Mouse (Mus musculus) ES-Bruce4 (cell line): Measurements from ENCODE around the gene Wwp2. TPM values are rescaled to one million over a fixed set of nuclear protein-coding genes. Genes with fewer than 3 reads are reported as not detected.

ENCODE experiments used
- H3K27ac ChIP-seq: 2 replicates; pipeline ENCODE4 v1.5.1; 2012; ENCODE audit warnings: low read length, inconsistent platforms; ENCODE audit not compliant: insufficient read depth
- H3K27me3 ChIP-seq: 2 replicates; pipeline ENCODE4 v1.6.1; 2012; ENCODE audit warnings: mild to moderate bottlenecking, low read length, inconsistent platforms; ENCODE audit not compliant: control insufficient read depth, poor library complexity, insufficient read depth, severe bottlenecking
- H3K36me3 ChIP-seq: 2 replicates; pipeline ENCODE4 v1.6.1; 2012; ENCODE audit warnings: inconsistent platforms, mild to moderate bottlenecking, low read length, moderate library complexity; ENCODE audit not compliant: control insufficient read depth, poor library complexity, insufficient read depth, severe bottlenecking
- H3K4me1 ChIP-seq: one replicate; pipeline ENCODE4 v1.8.1; 2011; ENCODE audit warnings: low read length; ENCODE audit not compliant: control insufficient read depth, insufficient read depth
- H3K4me3 ChIP-seq: 2 replicates; pipeline ENCODE4 v1.5.1; 2011; ENCODE audit warnings: low read depth, mild to moderate bottlenecking, low read length
- H3K9ac ChIP-seq: 2 replicates; pipeline ENCODE4 v1.6.1; 2012; ENCODE audit warnings: low read depth, mild to moderate bottlenecking, inconsistent platforms; ENCODE audit not compliant: poor library complexity, severe bottlenecking
- H3K9me3 ChIP-seq: replicated peaks from 2 replicates; pipeline ENCODE4 v1.6.1; 2012; ENCODE audit warnings: mild to moderate bottlenecking, low read length, inconsistent platforms; ENCODE audit not compliant: control insufficient read depth, poor library complexity, insufficient read depth, severe bottlenecking
- CTCF ChIP-seq: IDR thresholded peaks from one replicate; pipeline ENCODE4 v1.8.1; 2011; ENCODE audit warnings: low read depth, low read length
- EP300 ChIP-seq: IDR thresholded peaks from 2 replicates; pipeline ENCODE4 v1.6.1; 2011; ENCODE audit warnings: low read depth, low read length; ENCODE audit not compliant: insufficient read depth
- POLR2A ChIP-seq: IDR thresholded peaks from one replicate; pipeline ENCODE4 v1.8.1; 2011; ENCODE audit warnings: low read length; ENCODE audit not compliant: insufficient read depth
- polyA plus RNA-seq: library from polyadenylated mRNA; stranded (reverse); fragments of >200 nt; gene quantifications from 2 replicates; pipeline ENCODE4 v1.2.4, GENCODE M21; 2011; ENCODE audit warnings: low read depth; ENCODE audit not compliant: missing spikeins, insufficient read depth, insufficient read length

Gene Wwp2
- polyA plus RNA-seq, 1 experiment = 48.7 TPM

DNA sequence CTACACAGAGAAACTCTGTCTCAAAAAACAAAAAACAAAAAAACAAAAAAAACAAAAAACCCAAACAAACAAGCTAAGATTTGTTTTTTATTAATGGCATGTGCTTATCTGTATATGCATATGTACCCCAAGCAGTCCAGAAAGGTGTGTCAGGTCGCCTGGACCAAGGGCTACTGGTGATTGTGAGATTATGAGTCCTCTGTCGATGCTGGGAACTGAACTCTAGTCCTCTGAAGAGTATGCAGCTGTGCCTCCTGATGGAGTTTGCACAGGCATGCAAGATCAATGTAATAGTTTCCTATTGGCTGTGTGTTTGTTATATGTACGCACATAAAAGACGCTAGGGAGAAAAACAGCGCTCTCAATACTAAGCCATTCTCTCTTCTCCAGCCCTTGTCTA lies 74.0 kb downstream of the Wwp2 start:
- Histone ChIP-seq H3K9ac (no peak overlapping the region), H3K9me3 (no peaks in the 10 kb centered on the region), H3K4me1 (peaks cover 2% of the 10 kb centered on the region), H3K27ac (no peak overlapping the region), H3K36me3 (0 out of 2 replicates have a peak, but pooled peaks cover 2% of the 10 kb centered on the region), H3K27me3 (no peaks in the 10 kb centered on the region), H3K4me3 (no peak overlapping the region)
- TF ChIP-seq CTCF (no peak), POLR2A (no peak), EP300 (no peak)

DNA sequence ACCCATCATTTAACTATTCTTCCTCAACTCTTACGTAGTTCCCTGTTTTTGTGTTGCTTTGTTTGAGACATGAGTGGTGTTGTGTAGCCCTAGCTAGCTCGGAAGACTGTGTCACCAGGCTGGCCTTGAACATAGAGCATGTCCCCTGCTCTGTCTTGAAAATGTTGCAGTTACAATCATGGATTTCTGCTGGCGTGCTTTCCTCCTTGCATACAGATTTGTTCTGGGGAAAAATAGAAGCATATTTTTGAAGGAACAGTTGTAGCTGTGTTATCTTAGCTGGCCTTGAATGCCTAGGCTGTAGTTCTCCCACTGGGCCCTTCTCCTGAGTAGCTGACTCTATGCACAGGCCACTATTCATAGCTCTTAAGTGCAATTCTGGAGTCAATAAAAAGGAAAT lies 74.6 kb downstream of the Wwp2 start:
- Histone ChIP-seq H3K9ac (no peak overlapping the region), H3K27me3 (no peaks in the 10 kb centered on the region), H3K4me1 (no peaks in the 10 kb centered on the region), H3K9me3 (no peaks in the 10 kb centered on the region), H3K27ac (no peak overlapping the region), H3K4me3 (no peak overlapping the region), H3K36me3 (0 out of 2 replicates have a peak, but pooled peaks cover 2% of the 10 kb centered on the region)
- no peak for TF ChIP-seq EP300
- no peak for TF ChIP-seq POLR2A
- no peak for TF ChIP-seq CTCF

DNA sequence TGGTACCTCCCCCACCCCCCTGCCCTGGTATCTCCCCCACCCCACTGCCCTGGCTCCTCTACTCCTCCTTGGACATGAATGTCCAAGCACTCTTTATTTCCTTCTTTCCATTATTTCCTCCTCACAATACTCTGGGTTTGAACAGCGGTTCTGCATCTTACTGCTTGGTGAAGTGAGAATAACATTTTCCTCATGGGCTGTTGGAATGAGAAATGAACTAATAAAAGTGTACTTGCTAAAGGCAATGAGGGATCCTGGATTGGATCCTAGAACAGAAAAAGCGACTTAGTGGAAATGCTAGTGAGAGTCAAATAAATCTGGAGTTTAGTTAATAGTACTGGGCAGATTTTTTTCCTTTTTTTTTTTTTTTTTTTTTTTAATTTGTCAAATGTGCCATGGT lies 77.1 kb downstream of the Wwp2 start:
- H3K36me3 ChIP-seq = peaks cover 2% of the 10 kb centered on the region; the same call in 1 of the 2 replicates
- no peaks in the 10 kb centered on the region for H3K27me3 ChIP-seq
- TF ChIP-seq CTCF = no peak
- TF ChIP-seq EP300 = no peak
- no peak for TF ChIP-seq POLR2A
- no peak overlapping the region for H3K9ac ChIP-seq
- no peaks in the 10 kb centered on the region for H3K9me3 ChIP-seq
- H3K27ac ChIP-seq = no peak overlapping the region
- H3K4me3 ChIP-seq = no peak overlapping the region
- H3K4me1 ChIP-seq = no peaks in the 10 kb centered on the region

DNA sequence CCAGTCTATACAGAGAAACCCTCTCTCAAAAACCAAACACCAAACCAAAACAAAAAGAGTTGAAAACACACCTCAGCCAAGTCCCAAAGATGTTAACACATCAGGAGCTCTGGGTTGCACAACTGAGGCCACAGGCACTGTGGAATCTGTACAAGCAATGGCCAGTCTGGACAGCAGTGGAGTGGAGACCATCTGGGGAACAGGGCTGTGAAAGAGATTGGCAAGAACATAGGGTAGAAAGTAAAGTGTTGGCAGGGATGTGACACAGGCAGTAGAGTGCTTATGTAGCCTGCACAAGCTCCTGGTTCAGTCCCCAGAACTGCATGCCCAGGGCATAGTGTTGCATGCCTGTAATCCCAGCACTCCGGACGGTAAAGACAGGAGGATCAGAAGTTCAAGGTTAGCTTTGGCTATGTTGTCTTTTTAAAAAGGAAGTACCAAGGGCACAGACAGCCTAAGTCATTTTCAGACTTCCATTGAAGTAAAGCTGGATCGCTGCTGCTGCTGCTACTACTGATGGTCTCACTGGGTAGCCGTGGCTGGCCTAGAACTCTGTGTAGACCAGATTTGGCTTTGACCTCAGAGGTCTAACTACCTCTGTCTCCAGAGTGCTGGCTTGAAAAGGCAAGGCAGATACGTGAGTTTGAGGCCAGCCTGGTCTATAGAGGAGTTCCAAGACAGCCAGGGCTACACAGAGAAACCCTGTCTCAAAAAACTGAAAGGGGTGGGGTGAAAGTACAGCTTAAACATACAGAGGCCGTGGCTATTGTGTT lies 79.0 kb downstream of the Wwp2 start:
- peaks cover 2% of the 10 kb centered on the region for H3K4me1 ChIP-seq
- H3K4me3 ChIP-seq = no peak overlapping the region
- no peaks in the 10 kb centered on the region for H3K27me3 ChIP-seq
- TF ChIP-seq POLR2A = no peak
- TF ChIP-seq CTCF = no peak
- no peak for TF ChIP-seq EP300
- no peaks in the 10 kb centered on the region; the same call in 1 of the 2 replicates for H3K36me3 ChIP-seq
- H3K27ac ChIP-seq = no peak overlapping the region
- H3K9me3 ChIP-seq = no peaks in the 10 kb centered on the region
- H3K9ac ChIP-seq = no peak overlapping the region

DNA sequence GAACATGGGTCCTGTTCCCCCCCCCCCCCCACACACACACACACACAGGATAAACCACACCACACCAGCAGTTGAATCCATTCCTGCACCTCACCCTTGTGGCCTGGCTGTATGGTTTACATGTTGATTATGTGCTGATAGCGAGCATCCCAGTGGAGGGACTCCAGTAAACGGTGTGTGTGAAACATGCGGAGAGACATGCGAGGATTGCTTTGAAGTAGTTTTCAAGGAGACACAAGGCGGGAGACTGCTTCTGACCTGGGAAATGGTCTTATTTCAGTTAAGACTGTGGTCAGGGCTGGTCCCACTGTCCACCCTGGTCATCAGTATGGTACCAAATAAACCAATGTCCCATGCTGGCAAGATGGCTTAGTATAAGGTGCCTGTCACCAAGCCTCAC lies 82.6 kb downstream of the Wwp2 start:
- H3K4me3 ChIP-seq = no peak overlapping the region
- no peaks in the 10 kb centered on the region for H3K9me3 ChIP-seq
- H3K9ac ChIP-seq = no peak overlapping the region
- TF ChIP-seq POLR2A (no peak), CTCF (no peak), EP300 (no peak)
- peaks cover 3% of the 10 kb centered on the region; the same call in 1 of the 2 replicates for H3K36me3 ChIP-seq
- no peaks in the 10 kb centered on the region for H3K27me3 ChIP-seq
- peaks cover 2% of the 10 kb centered on the region for H3K4me1 ChIP-seq
- H3K27ac ChIP-seq = no peak overlapping the region

DNA sequence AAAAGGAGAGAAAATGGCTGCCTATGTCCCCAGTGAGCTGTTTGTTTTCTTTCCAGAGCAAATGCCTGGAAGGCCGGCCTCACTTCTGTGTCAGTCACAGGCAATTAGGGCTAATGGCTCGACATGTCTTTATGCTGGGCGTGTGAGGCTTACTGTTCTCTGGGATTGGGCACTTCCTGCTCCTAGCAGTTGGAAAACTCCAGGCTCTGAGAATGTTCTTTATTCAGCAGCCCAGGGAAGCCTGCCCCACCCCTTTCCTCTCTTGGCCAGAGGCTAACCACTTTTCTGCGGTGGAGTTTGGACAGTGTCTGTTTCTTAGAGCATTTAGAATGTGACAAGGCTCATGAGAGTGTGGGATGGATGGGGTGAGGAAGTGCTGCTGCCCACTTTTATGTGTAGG lies 83.7 kb downstream of the Wwp2 start:
- H3K4me1 ChIP-seq = peaks cover 2% of the 10 kb centered on the region

More for the DNA sequence above, 83.7 kb downstream of the Wwp2 start:
- H3K27ac ChIP-seq = peak overlapping the region; percentile 30; the same call in 1 of the 2 replicates
- no peaks in the 10 kb centered on the region for H3K9me3 ChIP-seq
- H3K36me3 ChIP-seq = peaks cover 3% of the 10 kb centered on the region; the same call in 1 of the 2 replicates
- TF ChIP-seq POLR2A (no peak), EP300 (peak; percentile 68; the same call in 1 of the 2 replicates), CTCF (no peak)
- H3K4me3 ChIP-seq = no peak overlapping the region
- no peak overlapping the region for H3K9ac ChIP-seq
- H3K27me3 ChIP-seq = no peaks in the 10 kb centered on the region
